Mouse (Mus musculus) stomach, postnatal 0 days (tissue): ENCODE results near the gene Lpar2.

Experiments used
- CTCF ChIP-seq: IDR thresholded peaks from 2 replicates; pipeline ENCODE4 v1.5.1; 2016; ENCODE audit warnings: antibody characterized with exemption, low read depth, mild to moderate bottlenecking, moderate library complexity
- EP300 ChIP-seq: optimal IDR thresholded peaks from 2 replicates; pipeline ENCODE3; 2016; ENCODE audit warnings: antibody characterized with exemption

- TF ChIP-seq CTCF (no peak), EP300 (no peak)
Observed at GRCm38 (mm10) chr8:69793666-69794065, 28.6 kb upstream of the Lpar2 start.
